8 mouse cellular contexts compared by ENCODE assay signal in the genomic region with DNA sequence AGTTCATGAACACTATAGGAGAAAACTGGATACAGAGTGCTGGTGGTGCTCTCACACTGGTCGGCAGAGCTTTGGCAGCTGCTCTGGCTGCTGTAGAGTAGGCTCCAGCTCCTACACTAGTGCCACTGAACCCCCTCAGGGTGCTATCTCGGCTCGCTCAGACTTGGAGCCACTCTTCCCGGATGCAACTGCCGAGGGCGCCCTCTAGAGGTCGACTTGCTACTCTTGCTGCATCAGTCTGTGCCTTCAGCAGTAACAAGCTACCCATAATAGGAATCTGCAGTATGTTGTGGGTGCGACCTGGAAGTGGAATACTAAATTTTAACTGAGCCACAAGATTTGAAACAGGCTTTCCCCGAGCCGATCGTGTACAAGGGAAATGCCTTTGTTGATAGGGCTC. TPM values are rescaled to one million over a fixed set of nuclear protein-coding genes. Genes with fewer than 3 reads are reported as not detected.
DNase-seq lines count a peak whose midpoint lies in the region; ATAC-seq lines count a peak whose summit lies in the region.

No protein-coding gene starts in this region.

- no peak for ATAC-seq in kidney, embryonic 14.5 days (ENCODE audit: low FRiP score, low TSS enrichment)

- H3K9me3 ChIP-seq in kidney, embryonic 14.5 days (ENCODE audit: control insufficient read depth, low read length): no peaks in the 10 kb centered on the region

- H3K36me3 ChIP-seq in kidney, embryonic 14.5 days (ENCODE audit: control insufficient read depth, insufficient read depth, low read length): no peaks in the 10 kb centered on the region

- H3K27me3 ChIP-seq in kidney, embryonic 14.5 days (ENCODE audit: control insufficient read depth, insufficient read depth, low read length): no peaks in the 10 kb centered on the region

- 15% methylated on average over 11 of the region's 11 CpGs for WGBS in kidney, embryonic 14.5 days

- H3K4me3 ChIP-seq in kidney, embryonic 14.5 days (ENCODE audit: low read length): no peak overlapping the region

- no peak overlapping the region for H3K9ac ChIP-seq in kidney, embryonic 14.5 days (ENCODE audit: low read depth, low read length)

- no peak overlapping the region for H3K27ac ChIP-seq in kidney, embryonic 14.5 days (ENCODE audit: low read depth, low read length)

- H3K4me2 ChIP-seq in kidney, embryonic 14.5 days (replicated peaks; ENCODE audit: low read depth, low read length): no peak overlapping the region

- no peaks in the 10 kb centered on the region for H3K4me1 ChIP-seq in kidney, embryonic 14.5 days (ENCODE audit: control insufficient read depth, insufficient read depth, low read length)

- peak; percentile 45 for DNase-seq in kidney, adult 11 months
- DNase-seq in brain, adult 2 months (ENCODE audit: low read depth, low spot score): peak; percentile 78
- peak; percentile 66 to 68 for DNase-seq in frontal cortex, postnatal 25 days (ENCODE audit: low spot score in 2 of 2)
- peak; percentile 33 to 75 for DNase-seq in kidney, adult 8-10 months
- DNase-seq in liver: peak; percentile 89
- peak; percentile 31 for DNase-seq in ovary, adult 18-20 months (ENCODE audit: low spot score)
- DNase-seq in thymus, adult 18-20 months: peak; percentile 47 to 49

RNA-seq across cellular contexts. Expression of gene Exoc6, which starts 40.5 kb away (rescaled TPM):
- 14.2 and 26.8 TPM in 2 replicates for polyA plus RNA-seq in kidney, embryonic 14.5 days (2014; fragmentation: Nextera tagmentation; extraction: Ambion mirVana)

Comparison
In these comparisons a context has a peak if more than half of its experiments do, and no peak if none do; other contexts are left out.
1. DNase-seq: peak in every context shown above with its lines; median percentile 89 in liver; 78 in brain, adult 2 months; 67 in frontal cortex, postnatal 25 days; 54 in kidney, adult 8-10 months; 48 in thymus, adult 18-20 months; 45 in kidney, adult 11 months; 31 in ovary, adult 18-20 months.